Mouse (Mus musculus) testis, adult 2 months (tissue): ENCODE data around the gene Vmn1r15. TPM values are rescaled to one million over a fixed set of nuclear protein-coding genes. Genes with fewer than 3 reads are reported as not detected.

ENCODE experiments used
- H3K27ac ChIP-seq: fragments of 200-500 bp; 2 replicates; pipeline ENCODE4 v1.5.1; 2012; ENCODE audit warnings: low read depth, low read length; ENCODE audit not compliant: control insufficient read depth, insufficient read depth
- H3K27me3 ChIP-seq: fragments of 200-500 bp; 2 replicates; pipeline ENCODE4 v1.6.1; 2012; ENCODE audit warnings: mild to moderate bottlenecking, low read length, moderate library complexity; ENCODE audit not compliant: control insufficient read depth, insufficient read depth
- H3K36me3 ChIP-seq: fragments of 200-500 bp; 2 replicates; pipeline ENCODE4 v1.6.1; 2012; ENCODE audit warnings: mild to moderate bottlenecking, low read length; ENCODE audit not compliant: control insufficient read depth, insufficient read depth
- H3K4me1 ChIP-seq: fragments of 200-500 bp; 2 replicates; pipeline ENCODE4 v1.6.1; 2012; ENCODE audit warnings: low read length; ENCODE audit not compliant: control insufficient read depth, insufficient read depth
- H3K4me3 ChIP-seq: fragments of 200-500 bp; 2 replicates; pipeline ENCODE4 v1.5.1; 2012; ENCODE audit warnings: low read depth, mild to moderate bottlenecking, low read length, moderate library complexity, mixed read lengths; ENCODE audit not compliant: control insufficient read depth
- CTCF ChIP-seq: fragments of 200-500 bp; IDR thresholded peaks from 2 replicates; pipeline ENCODE4 v1.5.1; 2012; ENCODE audit warnings: low read depth, mild to moderate bottlenecking, inconsistent platforms, low read length, moderate library complexity; ENCODE audit not compliant: control insufficient read depth, insufficient read depth, insufficient replicate concordance
- POLR2A ChIP-seq: fragments of 200-500 bp; IDR thresholded peaks from 2 replicates; pipeline ENCODE4 v1.6.1; 2012; ENCODE audit warnings: low read depth, mild to moderate bottlenecking, inconsistent platforms, low read length, moderate library complexity; ENCODE audit not compliant: control insufficient read depth
- polyA plus RNA-seq: library from polyadenylated mRNA; depleted of rRNA; stranded (reverse); fragments of >200 nt; gene quantifications from 2 replicates; pipeline ENCODE4 v1.2.3, GENCODE M21; 2012; rRNA removed

Vmn1r15 gene
- not detected in 2 replicates for polyA plus RNA-seq

DNA sequence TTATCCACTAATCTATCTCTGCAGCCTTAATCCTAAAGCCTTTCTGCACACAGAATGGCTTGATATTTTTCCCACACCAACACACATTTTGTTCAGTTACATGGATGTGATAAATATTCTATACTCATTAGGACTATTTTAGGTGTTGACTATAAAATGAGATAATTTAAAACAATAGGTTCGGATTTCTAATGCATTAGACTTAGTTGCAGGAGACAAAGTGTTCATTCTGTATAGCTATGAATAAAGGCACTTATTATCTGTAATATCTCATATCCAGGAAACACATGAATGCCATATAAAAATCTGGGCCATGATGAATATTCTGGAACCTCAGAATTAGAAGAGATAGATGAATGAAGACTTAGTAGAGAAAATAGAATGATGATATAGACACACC, at the start of gene Vmn1r15:
Gene Vmn1r15 (plus strand): TSS at position 301 of the 400 bp plus-strand sequence.
- H3K4me3 ChIP-seq = no peak within 1 kb of the TSS
- H3K27me3 ChIP-seq = no peaks in the 10 kb centered on the region
- TF ChIP-seq POLR2A = no peak
- no peak for TF ChIP-seq CTCF
- no peaks in the 10 kb centered on the region for H3K4me1 ChIP-seq
- H3K36me3 ChIP-seq = no peaks in the 10 kb centered on the region
- no peak within 1 kb of the TSS for H3K27ac ChIP-seq

DNA sequence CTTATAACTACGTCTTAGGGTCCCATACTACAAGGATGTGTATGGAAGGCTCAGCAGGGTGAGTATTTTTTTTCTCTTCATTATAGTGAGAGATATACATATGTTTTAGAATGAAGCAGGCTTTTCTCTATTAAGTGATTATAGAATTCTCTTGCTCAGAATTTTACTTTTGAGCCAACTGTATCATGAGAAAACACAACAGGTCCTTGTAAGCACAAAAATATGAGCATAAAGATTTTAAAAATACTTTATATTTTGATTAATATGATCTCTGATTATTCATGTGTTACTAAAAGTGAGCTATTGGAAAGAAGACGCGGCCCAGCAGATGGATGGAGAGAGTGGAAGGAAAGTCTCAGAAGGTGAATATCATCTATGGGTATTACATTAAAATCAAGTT, 26.4 kb upstream of the Vmn1r15 start, which contains the start of gene Vmn1r14:
Gene Vmn1r14 (plus strand): TSS at position 301 of the 400 bp plus-strand sequence.
- Histone ChIP-seq H3K4me1 (no peaks in the 10 kb centered on the region), H3K4me3 (no peak within 1 kb of the TSS), H3K27ac (no peak within 1 kb of the TSS), H3K27me3 (no peaks in the 10 kb centered on the region), H3K36me3 (no peaks in the 10 kb centered on the region)
- TF ChIP-seq POLR2A (no peak), CTCF (no peak)

DNA sequence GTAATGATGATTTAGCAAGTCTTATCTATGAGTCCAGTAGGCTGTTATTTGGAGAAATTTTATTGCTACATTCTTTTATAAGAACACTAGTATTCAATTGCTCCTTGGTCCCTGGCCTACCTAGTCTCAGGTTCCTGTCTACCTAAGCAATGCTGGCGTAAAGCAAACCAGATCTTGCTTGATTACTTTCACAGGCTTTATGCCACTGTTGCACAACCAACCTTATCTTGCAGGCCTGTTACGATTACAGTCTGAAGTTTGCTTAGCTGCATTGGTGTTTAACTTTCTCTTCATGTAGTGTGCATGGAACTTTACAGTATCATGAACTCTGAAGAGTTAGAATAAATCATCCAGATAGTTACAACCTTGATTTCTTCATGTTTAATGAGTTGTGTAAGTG, 3.2 kb downstream of the Vmn1r15 start:
- no peak overlapping the region for H3K4me3 ChIP-seq
- TF ChIP-seq CTCF (no peak), POLR2A (no peak)

DNA sequence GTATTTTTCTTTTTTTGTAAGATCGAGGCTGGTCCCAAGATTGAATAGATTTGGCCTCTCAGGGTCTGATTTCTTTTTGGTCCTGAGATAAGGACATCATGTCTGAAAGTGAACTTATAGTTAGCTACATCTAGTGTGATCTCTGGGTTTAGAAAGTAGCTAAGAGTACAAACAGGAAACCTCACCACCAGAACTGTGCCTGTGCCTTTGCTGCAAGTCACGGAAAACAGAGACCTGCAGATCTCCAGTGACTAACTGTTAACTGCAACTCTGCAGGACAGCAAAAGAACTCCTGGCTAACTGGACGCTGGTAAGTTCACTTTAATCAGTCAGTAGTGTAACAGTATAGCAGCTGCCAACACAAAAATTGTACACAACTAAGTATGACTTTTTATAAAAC, 14.1 kb downstream of the Vmn1r15 start:
- no peak overlapping the region for H3K27ac ChIP-seq
- no peak overlapping the region for H3K4me3 ChIP-seq
- no peaks in the 10 kb centered on the region for H3K27me3 ChIP-seq
- no peaks in the 10 kb centered on the region for H3K4me1 ChIP-seq
- no peaks in the 10 kb centered on the region for H3K36me3 ChIP-seq
- TF ChIP-seq CTCF (no peak), POLR2A (no peak)

More for the DNA sequence above, 3.2 kb downstream of the Vmn1r15 start:
- no peaks in the 10 kb centered on the region for H3K27me3 ChIP-seq
- no peaks in the 10 kb centered on the region for H3K36me3 ChIP-seq
- no peaks in the 10 kb centered on the region for H3K4me1 ChIP-seq
- no peak overlapping the region for H3K27ac ChIP-seq

DNA sequence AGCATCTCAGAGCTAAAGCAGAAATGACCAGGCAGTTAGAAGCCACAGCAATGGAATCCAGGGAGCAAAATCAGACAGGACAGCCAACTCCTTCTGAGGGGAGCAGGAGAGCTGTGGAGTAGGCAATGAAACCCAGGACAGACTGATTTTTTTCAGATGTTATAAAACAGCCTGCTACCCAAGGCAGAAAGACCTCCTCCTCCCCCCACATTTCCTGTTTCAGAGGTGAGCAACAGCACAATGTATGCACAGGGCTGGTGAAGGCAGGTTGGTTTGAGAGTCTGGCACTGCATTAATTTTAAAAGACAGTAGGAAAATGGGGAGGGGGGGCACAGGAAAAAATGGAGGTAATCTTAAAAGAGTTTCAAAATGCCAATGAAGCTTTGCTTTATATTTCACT, 14.8 kb downstream of the Vmn1r15 start:
- no peak overlapping the region for H3K27ac ChIP-seq
- no peaks in the 10 kb centered on the region for H3K4me1 ChIP-seq
- TF ChIP-seq POLR2A = no peak
- no peak for TF ChIP-seq CTCF
- H3K4me3 ChIP-seq = no peak overlapping the region
- H3K36me3 ChIP-seq = no peaks in the 10 kb centered on the region
- H3K27me3 ChIP-seq = no peaks in the 10 kb centered on the region

DNA sequence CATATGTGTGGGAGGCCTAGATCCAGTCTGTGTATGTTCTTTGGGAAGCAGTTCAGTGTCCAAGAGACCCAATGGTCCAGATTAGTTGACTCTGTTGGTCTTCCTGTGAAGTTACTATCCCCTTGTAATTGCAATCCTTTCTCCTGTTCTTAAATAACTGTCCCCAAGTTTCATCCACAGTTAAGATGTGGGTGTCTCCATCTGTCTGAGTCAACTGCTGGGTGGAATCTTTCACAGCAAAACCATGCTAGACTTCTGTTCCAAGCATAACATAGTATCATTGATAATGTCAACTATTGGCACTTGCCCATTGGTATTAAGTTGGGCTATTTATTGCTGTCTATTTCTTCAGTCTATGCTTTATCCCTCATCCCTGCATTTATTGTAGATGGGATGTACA, 21.2 kb downstream of the Vmn1r15 start:
- Histone ChIP-seq H3K36me3 (no peaks in the 10 kb centered on the region), H3K27ac (no peak overlapping the region), H3K4me3 (no peak overlapping the region), H3K27me3 (no peaks in the 10 kb centered on the region), H3K4me1 (no peaks in the 10 kb centered on the region)
- TF ChIP-seq CTCF = no peak

Other genes starting within 250 kb of the Vmn1r15 start
- gene Vmn1r7, start 232.6 kb upstream of the Vmn1r15 start, polyA plus RNA-seq = not detected in 2 replicates
- gene Vmn1r8, start 225.7 kb upstream of the Vmn1r15 start, polyA plus RNA-seq = not detected in 2 replicates
- gene Vmn1r9, start 191.2 kb upstream of the Vmn1r15 start, polyA plus RNA-seq = not detected in 2 replicates
- gene Vmn1r10, start 148.5 kb upstream of the Vmn1r15 start, polyA plus RNA-seq = not detected in 2 replicates
- gene Vmn1r11, start 124.5 kb upstream of the Vmn1r15 start, polyA plus RNA-seq = not detected in 2 replicates
- not detected in 2 replicates for gene Vmn1r12, start 101.0 kb upstream of the Vmn1r15 start, polyA plus RNA-seq
- gene Vmn1r13, start 54.7 kb upstream of the Vmn1r15 start, polyA plus RNA-seq = not detected in 2 replicates
- 0.01 TPM in 1 of 2 replicates, not detected in the other for gene Vmn1r14, start 26.3 kb upstream of the Vmn1r15 start, polyA plus RNA-seq
- not detected in 2 replicates for gene Vmn1r16, start 71.5 kb downstream of the Vmn1r15 start, polyA plus RNA-seq
- not detected in 2 replicates for gene Vmn1r17, start 105.8 kb downstream of the Vmn1r15 start, polyA plus RNA-seq
- gene Vmn1r18, start 137.8 kb downstream of the Vmn1r15 start, polyA plus RNA-seq = not detected in 2 replicates
- not detected in 2 replicates for gene Vmn1r19, start 145.8 kb downstream of the Vmn1r15 start, polyA plus RNA-seq
- not detected in 2 replicates for gene Vmn1r20, start 171.0 kb downstream of the Vmn1r15 start, polyA plus RNA-seq